Mouse (Mus musculus): ENCODE results near the gene Samd14. TPM values are rescaled to one million over a fixed set of nuclear protein-coding genes. Genes with fewer than 3 reads are reported as not detected.

Gene Samd14
- polyA plus RNA-seq, 1 experiment = 10.1 TPM

DNA sequence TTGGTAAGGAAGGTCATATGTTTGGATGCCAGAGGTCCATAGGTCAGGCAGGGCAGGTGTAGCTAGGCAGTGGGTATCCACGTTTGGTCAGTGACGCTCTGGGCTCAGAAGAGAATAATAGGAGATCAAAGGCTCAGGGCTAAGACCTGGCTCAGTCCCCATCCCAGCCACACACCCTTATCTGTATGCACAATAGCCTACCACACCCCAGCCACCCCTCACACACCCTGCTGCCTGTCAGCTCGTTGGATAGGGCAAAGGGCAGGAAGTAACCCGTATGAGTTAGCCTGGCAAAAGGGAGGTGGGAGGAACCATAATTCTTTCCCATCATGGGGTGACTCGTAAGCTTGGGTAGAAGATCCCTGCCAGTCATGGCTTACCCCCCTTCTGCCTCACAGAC, 12.1 kb upstream of the Samd14 start:
- Histone ChIP-seq H3K27ac (ENCODE audit: control insufficient read depth, insufficient read depth, low read length) (peak overlapping the region; percentile 82), H3K4me3 (ENCODE audit: control insufficient read depth, insufficient read depth, low read length) (peak overlapping the region; percentile 19), H3K4me1 (replicated peaks; ENCODE audit: control insufficient read depth, insufficient read depth, low read length) (peaks cover 83% of the 10 kb centered on the region), H3K36me3 (ENCODE audit: control insufficient read depth, insufficient read depth, low read length) (peaks cover 30% of the 10 kb centered on the region), H3K27me3 (ENCODE audit: control insufficient read depth, insufficient read depth, low read length) (no peaks in the 10 kb centered on the region)
- no peak for TF ChIP-seq POLR2A (IDR thresholded peaks at IDR 0.05; ENCODE audit: control insufficient read depth, extremely low read depth, insufficient read depth, low read length, poor library complexity)
- TF ChIP-seq CTCF (IDR thresholded peaks at IDR 0.05; ENCODE audit: borderline replicate concordance, control insufficient read depth, extremely low read depth, insufficient read depth, low read length, poor library complexity) = no peak
- DNase-seq = no peak
- 16% methylated on average over 5 of the region's 5 CpGs for WGBS

DNA sequence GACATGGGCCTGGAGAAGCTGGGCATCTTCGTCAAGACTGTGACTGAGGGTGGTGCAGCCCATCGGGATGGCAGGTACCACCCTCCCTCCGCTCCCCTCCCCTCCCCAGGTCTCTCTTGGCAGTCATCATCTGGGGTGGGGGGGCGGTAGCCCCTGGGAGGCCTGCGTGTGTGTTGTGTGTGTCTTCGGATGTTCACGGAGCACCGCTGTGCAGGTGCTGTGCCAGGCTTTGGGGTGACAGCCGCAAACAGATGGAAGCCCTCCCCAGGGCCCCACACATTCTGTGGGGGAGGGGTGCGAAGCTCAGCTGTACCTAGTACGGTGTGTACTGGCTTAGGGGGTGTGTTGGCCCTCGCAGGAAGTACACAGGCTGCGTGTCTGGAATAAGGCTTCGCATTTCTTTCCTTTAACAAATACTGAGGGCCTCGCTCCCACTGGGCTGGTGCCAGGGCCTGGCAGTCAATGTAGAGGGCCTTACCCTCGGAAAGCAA, 11.6 kb upstream of the Samd14 start:
- H3K4me1 ChIP-seq (replicated peaks; ENCODE audit: control insufficient read depth, insufficient read depth, low read length) = peaks cover 79% of the 10 kb centered on the region
- peak; percentile 94 for DNase-seq
- H3K4me3 ChIP-seq (ENCODE audit: control insufficient read depth, insufficient read depth, low read length) = peak overlapping the region; percentile 19
- peak overlapping the region; percentile 95 for H3K27ac ChIP-seq (ENCODE audit: control insufficient read depth, insufficient read depth, low read length)
- TF ChIP-seq CTCF (IDR thresholded peaks at IDR 0.05; ENCODE audit: borderline replicate concordance, control insufficient read depth, extremely low read depth, insufficient read depth, low read length, poor library complexity) = peak; percentile 58; the same call in 1 of the 2 replicates
- no peak for TF ChIP-seq POLR2A (IDR thresholded peaks at IDR 0.05; ENCODE audit: control insufficient read depth, extremely low read depth, insufficient read depth, low read length, poor library complexity)
- H3K36me3 ChIP-seq (ENCODE audit: control insufficient read depth, insufficient read depth, low read length) = peaks cover 35% of the 10 kb centered on the region
- 12% methylated on average over 16 of the region's 16 CpGs for WGBS
- H3K27me3 ChIP-seq (ENCODE audit: control insufficient read depth, insufficient read depth, low read length) = no peaks in the 10 kb centered on the region

DNA sequence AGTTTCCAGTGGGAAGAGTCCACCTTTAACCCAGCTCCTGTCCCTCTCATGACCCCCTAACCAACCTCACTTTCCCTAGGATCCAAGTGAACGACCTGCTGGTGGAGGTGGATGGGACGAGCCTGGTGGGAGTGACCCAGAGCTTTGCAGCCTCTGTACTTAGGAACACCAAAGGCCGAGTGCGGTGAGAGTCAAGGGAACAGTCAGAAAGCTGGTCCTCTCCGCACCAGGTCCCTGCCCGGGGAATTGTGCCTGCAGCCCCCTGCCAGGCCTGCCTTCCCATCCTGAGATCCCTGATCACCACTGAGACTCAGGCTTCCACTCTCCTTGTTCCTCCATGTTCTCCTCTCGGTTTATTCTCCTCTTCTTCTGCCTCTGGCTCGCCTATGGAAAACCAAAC, 9.6 kb upstream of the Samd14 start:
- no peak for DNase-seq
- Histone ChIP-seq H3K27ac (ENCODE audit: control insufficient read depth, insufficient read depth, low read length) (peak overlapping the region; percentile 95), H3K4me1 (replicated peaks; ENCODE audit: control insufficient read depth, insufficient read depth, low read length) (peaks cover 59% of the 10 kb centered on the region), H3K36me3 (ENCODE audit: control insufficient read depth, insufficient read depth, low read length) (peaks cover 43% of the 10 kb centered on the region), H3K27me3 (ENCODE audit: control insufficient read depth, insufficient read depth, low read length) (no peaks in the 10 kb centered on the region), H3K4me3 (ENCODE audit: control insufficient read depth, insufficient read depth, low read length) (no peak overlapping the region)
- WGBS = 57% methylated on average over 8 of the region's 8 CpGs
- TF ChIP-seq CTCF (IDR thresholded peaks at IDR 0.05; ENCODE audit: borderline replicate concordance, control insufficient read depth, extremely low read depth, insufficient read depth, low read length, poor library complexity) (no peak), POLR2A (IDR thresholded peaks at IDR 0.05; ENCODE audit: control insufficient read depth, extremely low read depth, insufficient read depth, low read length, poor library complexity) (no peak)

DNA sequence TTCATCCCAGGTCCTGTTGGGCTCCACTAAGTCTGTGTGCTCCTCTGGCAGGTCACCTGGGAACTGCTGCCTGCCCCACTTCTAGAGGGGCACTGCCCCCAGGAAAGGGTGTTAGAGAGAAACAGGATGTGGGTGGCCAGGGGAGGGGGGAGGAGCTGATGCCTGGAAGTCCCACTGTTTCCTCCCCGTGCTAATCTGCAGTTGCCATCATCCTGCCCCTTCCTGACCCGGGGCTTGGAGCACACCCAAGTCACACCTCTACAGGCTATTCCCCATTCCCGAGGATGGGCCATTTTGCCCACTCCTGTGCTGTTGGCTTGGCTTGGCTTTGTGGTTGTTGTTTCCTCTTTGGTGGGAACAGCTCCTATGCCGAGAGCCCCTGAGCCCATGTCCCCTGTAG, 9.1 kb upstream of the Samd14 start:
- peaks cover 47% of the 10 kb centered on the region for H3K36me3 ChIP-seq (ENCODE audit: control insufficient read depth, insufficient read depth, low read length)
- peak; percentile 77 for DNase-seq
- no peaks in the 10 kb centered on the region for H3K27me3 ChIP-seq (ENCODE audit: control insufficient read depth, insufficient read depth, low read length)
- peaks cover 56% of the 10 kb centered on the region for H3K4me1 ChIP-seq (replicated peaks; ENCODE audit: control insufficient read depth, insufficient read depth, low read length)
- H3K4me3 ChIP-seq (ENCODE audit: control insufficient read depth, insufficient read depth, low read length) = peak overlapping the region; percentile 4; the same call in 1 of the 2 replicates
- no peak; the same call in 1 of the 2 replicates for TF ChIP-seq POLR2A (IDR thresholded peaks at IDR 0.05; ENCODE audit: control insufficient read depth, extremely low read depth, insufficient read depth, low read length, poor library complexity)
- no peak for TF ChIP-seq CTCF (IDR thresholded peaks at IDR 0.05; ENCODE audit: borderline replicate concordance, control insufficient read depth, extremely low read depth, insufficient read depth, low read length, poor library complexity)
- WGBS = 3% methylated on average over 4 of the region's 4 CpGs
- H3K27ac ChIP-seq (ENCODE audit: control insufficient read depth, insufficient read depth, low read length) = peak overlapping the region; percentile 95

DNA sequence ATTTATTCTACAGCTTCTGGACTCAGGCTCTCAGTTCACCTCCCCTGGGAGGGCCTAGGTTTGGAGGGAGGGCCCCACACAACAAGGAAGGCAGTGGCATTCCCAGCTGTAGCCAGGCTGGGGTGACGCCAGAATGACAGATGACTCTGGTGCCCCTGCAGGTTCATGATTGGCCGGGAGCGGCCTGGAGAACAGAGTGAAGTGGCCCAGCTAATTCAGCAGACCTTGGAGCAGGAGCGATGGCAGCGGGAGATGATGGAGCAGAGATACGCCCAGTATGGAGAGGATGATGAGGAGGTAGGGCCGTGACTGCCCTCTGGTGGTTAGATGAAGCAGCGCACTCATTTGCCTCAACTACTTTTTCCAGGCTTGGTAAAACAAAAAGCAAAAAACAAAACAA, 8.6 kb upstream of the Samd14 start:
- Histone ChIP-seq H3K27me3 (ENCODE audit: control insufficient read depth, insufficient read depth, low read length) (no peaks in the 10 kb centered on the region), H3K36me3 (ENCODE audit: control insufficient read depth, insufficient read depth, low read length) (peaks cover 47% of the 10 kb centered on the region), H3K4me3 (ENCODE audit: control insufficient read depth, insufficient read depth, low read length) (peak overlapping the region; percentile 4; the same call in 1 of the 2 replicates), H3K27ac (ENCODE audit: control insufficient read depth, insufficient read depth, low read length) (peak overlapping the region; percentile 30), H3K4me1 (replicated peaks; ENCODE audit: control insufficient read depth, insufficient read depth, low read length) (peaks cover 56% of the 10 kb centered on the region)
- TF ChIP-seq CTCF (IDR thresholded peaks at IDR 0.05; ENCODE audit: borderline replicate concordance, control insufficient read depth, extremely low read depth, insufficient read depth, low read length, poor library complexity) (peak; percentile 80; the same call in 1 of the 2 replicates), POLR2A (IDR thresholded peaks at IDR 0.05; ENCODE audit: control insufficient read depth, extremely low read depth, insufficient read depth, low read length, poor library complexity) (0 out of 2 replicates have a peak, but pooled peaks have one; percentile 23)
- 5% methylated on average over 8 of the region's 8 CpGs for WGBS
- peak; percentile 70 for DNase-seq

DNA sequence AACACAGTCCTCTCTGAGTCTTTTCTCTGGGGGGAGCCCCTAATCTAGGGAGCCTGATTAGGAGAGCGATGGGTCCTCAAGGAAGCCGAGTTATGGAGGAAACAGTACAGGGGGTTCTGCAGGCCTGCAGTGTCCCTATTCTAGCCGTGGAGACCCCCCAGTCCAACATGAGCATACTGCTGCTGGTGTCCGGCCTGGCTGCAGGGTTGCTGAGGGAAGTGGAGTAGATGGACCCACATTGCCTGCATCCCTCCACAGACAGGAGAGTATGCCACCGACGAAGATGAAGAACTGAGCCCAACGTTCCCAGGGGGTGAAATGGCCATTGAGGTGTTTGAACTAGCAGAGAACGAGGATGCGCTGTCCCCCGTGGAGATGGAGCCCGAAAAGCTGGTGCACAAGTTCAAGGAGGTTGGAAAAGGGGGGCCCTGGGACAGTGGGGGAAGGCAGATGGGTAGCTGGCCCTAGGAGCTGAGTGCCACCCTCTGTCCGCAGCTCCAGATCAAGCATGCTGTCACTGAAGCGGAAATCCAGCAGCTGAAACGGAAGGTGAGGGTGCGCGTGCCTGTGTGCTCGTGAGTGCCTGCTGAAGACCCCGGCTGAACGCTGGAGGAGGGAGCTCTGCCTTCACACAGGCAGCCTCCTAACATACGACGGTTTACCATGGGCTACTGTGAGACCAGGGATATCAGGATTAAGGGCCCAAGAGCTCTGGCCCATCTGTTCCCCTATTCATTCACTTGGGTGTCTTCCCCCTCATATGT, 7.9 kb upstream of the Samd14 start:
- DNase-seq = no peak
- H3K36me3 ChIP-seq (ENCODE audit: control insufficient read depth, insufficient read depth, low read length) = peaks cover 41% of the 10 kb centered on the region
- 94% methylated on average over 21 of the region's 21 CpGs for WGBS
- H3K4me1 ChIP-seq (replicated peaks; ENCODE audit: control insufficient read depth, insufficient read depth, low read length) = peaks cover 52% of the 10 kb centered on the region
- no peak overlapping the region for H3K4me3 ChIP-seq (ENCODE audit: control insufficient read depth, insufficient read depth, low read length)
- TF ChIP-seq POLR2A (IDR thresholded peaks at IDR 0.05; ENCODE audit: control insufficient read depth, extremely low read depth, insufficient read depth, low read length, poor library complexity) = no peak
- TF ChIP-seq CTCF (IDR thresholded peaks at IDR 0.05; ENCODE audit: borderline replicate concordance, control insufficient read depth, extremely low read depth, insufficient read depth, low read length, poor library complexity) = no peak
- no peaks in the 10 kb centered on the region for H3K27me3 ChIP-seq (ENCODE audit: control insufficient read depth, insufficient read depth, low read length)
- no peak overlapping the region for H3K27ac ChIP-seq (ENCODE audit: control insufficient read depth, insufficient read depth, low read length)

Data from thymus, adult 2 months (tissue).